Mouse (Mus musculus) retina, postnatal 1 day (tissue): ENCODE results near the gene Ptges3l.
A peak's percentile ranks its signal among the peaks of the same experiment; 100 is the strongest.
"Not testable (repeated sequence)": the region's sequence is repeated elsewhere in the genome, so short reads cannot be mapped to it uniquely, and the experiment has no call there.

Experiments
- DNase-seq: peaks from one replicate; pipeline ENCODE4 v3.0.0-alpha.2; 2012

The Ptges3l gene

DNA sequence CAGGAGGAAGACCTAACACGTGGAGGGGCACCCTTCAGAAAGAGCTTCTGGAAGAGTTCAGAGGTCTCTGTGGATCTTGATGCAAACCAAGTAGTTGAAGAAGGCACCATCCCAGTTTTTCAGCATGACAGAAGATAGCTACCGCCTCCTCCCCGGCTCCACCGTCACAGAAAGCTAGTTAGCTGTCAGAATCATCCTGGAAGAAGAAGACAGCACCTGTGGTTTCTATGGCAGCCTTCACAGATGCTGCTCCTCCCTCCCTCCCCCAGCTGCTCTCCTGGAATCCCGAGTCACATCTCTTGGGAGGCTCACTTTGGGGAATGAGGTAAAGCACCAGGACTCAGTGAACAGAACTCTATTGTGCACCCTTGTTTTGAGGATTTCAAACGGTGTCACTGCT lies 6.1 kb downstream of the Ptges3l start:
- DNase-seq = no peak

DNA sequence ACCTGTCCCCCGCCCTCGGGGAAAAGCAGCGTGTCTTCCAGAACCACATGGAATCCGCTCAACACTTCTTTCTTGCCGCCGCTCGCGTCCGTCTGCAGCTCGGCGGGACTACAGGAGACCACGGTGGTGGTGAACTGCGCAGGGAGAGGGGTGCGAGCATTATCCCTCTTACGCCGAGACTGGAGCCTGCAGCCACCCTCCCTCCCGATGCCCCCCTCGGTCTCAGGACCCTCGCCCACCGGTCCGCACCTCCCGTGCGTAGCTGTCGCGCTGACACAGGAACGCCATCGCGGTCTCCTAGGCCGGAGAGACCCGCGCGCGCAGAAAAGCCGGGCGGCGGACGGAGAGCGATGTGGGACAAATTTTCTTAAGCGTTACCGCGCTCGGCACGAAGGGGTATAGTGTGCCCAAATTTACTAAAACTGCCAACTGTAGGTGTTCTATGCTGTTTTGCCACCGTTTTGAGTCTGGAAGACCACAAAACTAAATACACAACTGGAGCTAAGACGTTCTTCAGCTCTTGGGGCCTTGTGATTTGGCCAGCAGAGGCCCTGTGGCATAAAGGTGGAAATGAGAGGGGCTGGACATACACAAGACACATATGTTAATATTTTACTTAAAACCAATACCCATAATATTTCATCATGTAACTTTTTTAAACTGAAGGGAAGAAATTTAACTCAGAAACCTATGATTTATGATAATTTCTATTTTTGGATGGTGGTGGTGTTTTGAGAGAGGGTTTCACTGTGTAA lies 7.9 kb downstream of the Ptges3l start, which contains the start of gene Aarsd1:
Gene Aarsd1, minus strand, starts transcription at position 515 of the 755 bp plus-strand sequence.
- peak; percentile 92 for DNase-seq

DNA sequence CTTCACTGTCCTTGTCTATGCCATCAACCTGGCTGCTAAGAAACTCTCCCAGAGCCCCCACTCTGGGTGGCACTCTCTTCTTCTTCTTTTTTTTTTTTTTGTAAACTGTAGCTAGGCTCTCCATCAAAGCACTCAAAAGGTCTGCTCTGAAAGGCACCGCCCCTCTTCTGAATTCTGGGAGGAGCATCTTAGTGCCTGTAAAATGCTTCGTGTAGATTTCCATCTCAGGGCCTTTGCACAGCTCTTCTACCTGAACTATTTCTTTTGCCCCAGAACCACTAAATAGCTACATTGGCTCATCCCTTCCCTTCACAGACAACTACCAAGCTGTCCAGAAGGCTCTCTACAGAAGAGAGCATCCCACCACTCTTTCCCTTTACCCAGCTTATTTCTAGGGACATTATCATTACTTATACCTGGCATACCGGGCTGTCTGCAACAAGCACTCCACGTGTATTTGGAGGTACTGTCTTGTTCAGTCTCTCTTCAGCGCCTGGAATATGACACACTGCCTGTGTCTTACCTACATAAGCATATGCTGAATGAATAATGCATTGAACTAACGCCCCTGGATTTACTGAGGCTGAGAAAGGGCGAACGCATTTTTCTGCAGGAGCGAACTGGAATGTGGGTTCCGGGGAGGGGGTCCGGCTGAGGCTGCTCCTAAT lies 8.6 kb downstream of the Ptges3l start:
- DNase-seq = peak; percentile 20

DNA sequence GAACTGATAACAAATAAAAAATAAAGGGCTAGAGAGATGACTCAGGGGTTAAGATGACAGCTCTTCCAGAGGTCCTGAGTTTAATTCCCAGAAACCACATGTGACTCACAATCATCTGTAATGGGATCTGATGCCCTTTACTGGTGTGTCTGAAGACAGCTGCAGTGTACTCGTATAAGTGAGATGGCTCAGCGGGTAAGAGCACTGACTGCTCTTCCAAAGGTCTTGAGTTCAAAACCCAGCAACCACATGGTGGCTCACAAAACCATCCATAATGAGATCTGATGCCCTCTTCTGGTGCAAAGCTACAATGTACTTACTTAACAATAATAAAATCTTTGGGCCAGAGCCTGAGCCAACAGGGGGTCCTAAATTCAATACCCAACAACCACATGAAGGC lies 9.8 kb downstream of the Ptges3l start:
- DNase-seq = no peak

DNA sequence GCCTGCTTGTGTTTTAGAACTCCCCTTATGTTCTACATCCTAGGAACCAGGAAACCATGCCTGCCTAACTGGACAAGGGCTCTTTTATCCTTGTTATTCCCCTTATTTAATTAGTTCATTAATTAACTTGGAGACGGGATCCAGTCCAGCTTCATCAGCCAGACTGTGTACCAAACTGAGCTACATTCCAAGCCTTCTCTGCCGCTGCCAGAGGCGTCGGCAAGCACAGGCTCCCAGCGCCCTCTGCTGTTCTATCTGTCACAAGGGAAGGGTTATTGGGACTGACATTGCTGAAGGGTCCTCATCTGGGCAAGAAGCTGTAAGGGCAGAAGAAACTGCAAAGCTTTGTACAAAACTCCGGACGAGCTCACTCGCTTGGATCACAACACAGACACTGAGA lies 30.0 kb downstream of the Ptges3l start:
- DNase-seq = peak; percentile 84

DNA sequence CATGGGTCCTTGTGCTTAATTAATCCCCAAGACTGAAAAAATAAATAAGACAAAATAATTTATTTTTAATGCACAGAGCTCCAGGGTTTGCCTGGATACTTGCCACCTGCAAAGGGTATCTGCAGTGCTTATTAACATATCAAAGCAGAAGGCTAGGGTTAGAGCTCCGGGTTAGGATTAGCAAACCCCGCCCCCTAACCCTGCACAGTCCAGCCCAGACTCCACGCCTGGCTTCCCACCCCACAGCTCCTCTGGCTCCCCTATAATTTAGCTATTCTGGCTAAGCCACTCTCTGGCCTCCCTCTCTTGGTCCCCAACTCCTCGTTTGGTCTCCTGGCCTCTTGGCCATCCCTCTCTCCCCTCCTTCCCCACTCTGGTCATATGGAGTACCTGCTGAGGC lies 43.3 kb downstream of the Ptges3l start:
- peak; percentile 27 for DNase-seq

DNA sequence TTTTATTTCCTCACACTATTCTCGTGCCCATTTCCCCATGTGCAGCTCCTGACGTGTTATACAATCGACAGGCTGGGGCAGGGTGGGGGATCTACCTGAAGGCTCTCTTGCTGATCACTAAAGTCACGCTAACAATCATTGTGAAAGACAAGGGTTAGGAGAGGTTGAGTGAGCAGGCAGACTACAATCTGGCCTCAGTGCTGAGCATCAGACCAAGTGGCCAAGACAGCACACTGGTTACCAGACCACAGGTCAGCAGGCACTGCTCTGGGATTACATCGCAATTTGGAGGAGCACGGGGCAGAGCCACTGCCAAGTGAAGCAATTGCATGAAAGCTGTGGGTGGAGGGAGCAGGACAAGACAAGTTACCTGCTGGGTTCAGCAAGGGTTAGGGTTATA lies 46.2 kb downstream of the Ptges3l start:
- DNase-seq = no peak

DNA sequence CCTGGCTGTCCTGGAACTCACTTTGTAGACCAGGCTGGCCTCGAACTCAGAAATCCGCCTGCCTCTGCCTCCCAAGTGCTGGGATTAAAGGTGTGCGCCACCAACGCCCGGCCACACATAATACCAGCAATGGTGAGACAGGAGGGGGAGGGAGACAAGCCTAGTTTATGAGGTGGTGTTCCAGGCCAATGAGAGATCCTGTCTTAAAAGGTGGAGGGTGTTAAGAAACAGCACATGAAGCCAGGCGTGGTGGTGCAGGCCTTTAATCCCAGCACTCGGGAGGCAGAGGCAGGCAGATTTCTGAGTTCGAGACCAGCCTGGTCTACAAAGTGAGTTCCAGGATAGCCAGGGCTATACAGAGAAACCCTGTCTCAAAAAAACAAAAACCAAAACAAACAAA lies 46.9 kb downstream of the Ptges3l start:
- not testable (repeated sequence) for DNase-seq

DNA sequence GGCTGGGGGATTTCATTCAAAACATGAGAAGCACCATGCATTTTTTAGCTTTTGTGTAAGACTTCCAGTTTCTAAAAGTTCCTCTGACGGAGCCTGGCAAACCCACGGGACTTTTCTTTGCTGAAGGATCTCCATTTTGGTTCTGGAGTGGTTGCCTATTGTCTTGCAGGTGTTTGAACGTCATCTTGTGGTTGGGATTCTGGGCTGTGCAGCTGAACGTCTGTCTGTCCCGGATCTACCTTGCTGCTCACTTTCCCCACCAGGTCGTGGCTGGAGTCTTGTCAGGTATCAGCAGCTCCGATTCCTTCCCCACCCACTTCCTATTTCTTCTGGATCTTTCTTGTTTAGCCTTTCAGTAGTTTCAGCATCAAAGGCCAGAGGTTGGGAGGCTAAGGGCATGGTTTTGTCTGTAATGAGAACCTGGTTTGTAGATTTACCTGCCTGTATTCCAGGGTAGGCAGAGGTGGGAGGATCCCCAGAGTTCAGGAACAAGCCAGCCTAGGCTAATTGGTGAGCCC lies 50.7 kb downstream of the Ptges3l start:
- no peak for DNase-seq

DNA sequence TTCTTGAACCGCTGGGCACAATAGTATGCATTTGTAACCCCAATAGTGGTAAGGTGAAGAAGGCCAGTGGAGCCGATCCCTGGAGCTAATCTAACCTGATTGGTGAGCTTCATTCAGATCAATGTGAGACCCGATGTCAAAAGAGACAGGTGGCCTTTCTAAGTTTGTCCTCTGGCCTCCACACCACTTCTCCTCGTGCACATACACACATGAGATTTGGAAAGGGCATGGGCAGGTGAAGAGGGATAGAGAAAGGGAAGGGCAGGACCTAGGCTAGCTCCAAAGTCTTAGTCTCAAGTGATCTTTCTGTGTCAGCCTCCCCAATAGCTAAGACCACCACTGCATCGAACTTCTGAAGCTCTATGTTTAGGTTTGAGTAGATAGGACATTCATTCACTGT lies 55.0 kb downstream of the Ptges3l start:
- DNase-seq = no peak
